ENCODE assay signal across 26 mouse cellular contexts in genomic region chr3:85493796-85494195, GRCm38 (mm10).
A peak's percentile ranks its signal among the peaks of the same experiment; 100 is the strongest.
DNase-seq lines count a peak whose midpoint lies in the region; ATAC-seq and TF ChIP-seq lines count a peak whose summit lies in the region.
"Had no signal": no experiment of that assay in that cellular context is flagged by ENCODE, and none has a peak within 500 bp of the region (broad histone marks: within the 10 kb centered on the region; RNA-seq: fewer than 3 reads in every experiment).

No protein-coding gene starts in this region.

- TF ChIP-seq CTCF in left cerebral cortex, adult 2 months (IDR thresholded peaks at IDR 0.05): no peak
- TF ChIP-seq CTCF in liver, postnatal 0 days (IDR thresholded peaks at IDR 0.05; ENCODE audit: low read depth): no peak

- WGBS in midbrain, embryonic 16.5 days: 82% methylated on average over 8 of the region's 8 CpGs
- WGBS in liver, postnatal 0 days (ENCODE audit: insufficient replicate concordance): 77% methylated on average over 8 of the region's 8 CpGs

- H3K4me3 ChIP-seq in left cerebral cortex, adult 2 months: no peak overlapping the region
- H3K4me3 ChIP-seq in midbrain, embryonic 16.5 days (ENCODE audit: low read depth, low read length): no peak overlapping the region
- H3K4me3 ChIP-seq in liver, postnatal 0 days (ENCODE audit: low read depth, low read length): no peak overlapping the region
- H3K4me3 ChIP-seq: embryonic facial prominence, embryonic 12.5 days; embryonic facial prominence, embryonic 15.5 days; hindbrain, embryonic 12.5 days; hindbrain, embryonic 15.5 days; intestine, embryonic 15.5 days had no signal

- ATAC-seq in granulocyte monocyte progenitor cell, adult 5-6 weeks (replicated peaks; ENCODE audit: poor library complexity, severe bottlenecking): peak; percentile 59
- no peak for ATAC-seq in midbrain, embryonic 16.5 days
- ATAC-seq in liver, postnatal 0 days: no peak
- ATAC-seq: activated CD4-positive, CD25-positive, alpha-beta regulatory T cell, adult 4 months; forebrain, embryonic 14.5 days; forebrain, postnatal 0 days; intestine, embryonic 15.5 days; Patski had no signal

- DNase-seq in left cerebral cortex, adult 2 months (ENCODE audit: extremely low spot score in 1 of 2, low spot score in 2 of 2): no peak
- no peak for DNase-seq in left cerebral cortex, adult 11 months (ENCODE audit: low spot score)
- DNase-seq in R1 (ENCODE audit: low read depth, low spot score): peak; percentile 36
- no peak for DNase-seq in liver, postnatal 0 days
- DNase-seq: adrenal gland, postnatal 10 days; adrenal gland, postnatal 36 days; cerebellum, adult 11 months; cerebellum, adult 2 months; cerebellum, adult 9-11 months; cerebellum, postnatal 25 days; forebrain, postnatal 0 days; gastrocnemius, postnatal 10 days; gastrocnemius, postnatal 36 days; heart, adult 18-20 months; kidney, adult 11 months had no signal

- H3K4me2 ChIP-seq in midbrain, embryonic 16.5 days (ENCODE audit: low read length): no peak overlapping the region
- no peak overlapping the region for H3K4me2 ChIP-seq in liver, postnatal 0 days (ENCODE audit: low read depth, low read length)
- H3K4me2 ChIP-seq: embryonic facial prominence, embryonic 12.5 days; embryonic facial prominence, embryonic 15.5 days; hindbrain, embryonic 12.5 days; hindbrain, embryonic 15.5 days; intestine, embryonic 15.5 days had no signal

- no peak overlapping the region for H3K9ac ChIP-seq in midbrain, embryonic 16.5 days (ENCODE audit: low read depth, low read length)
- no peak overlapping the region for H3K9ac ChIP-seq in liver, postnatal 0 days (replicated peaks)
- H3K9ac ChIP-seq: embryonic facial prominence, embryonic 12.5 days; embryonic facial prominence, embryonic 15.5 days; forebrain, postnatal 0 days; hindbrain, embryonic 12.5 days; hindbrain, embryonic 15.5 days; intestine, embryonic 15.5 days had no signal

- H3K9me3 ChIP-seq in midbrain, embryonic 16.5 days (replicated peaks; ENCODE audit: control insufficient read depth, low read length, poor library complexity, severe bottlenecking): 0 out of 2 replicates have a peak, but pooled peaks cover 2% of the 10 kb centered on the region
- H3K9me3 ChIP-seq in liver, postnatal 0 days (ENCODE audit: low read length): no peaks in the 10 kb centered on the region
- H3K9me3 ChIP-seq: embryonic facial prominence, embryonic 12.5 days; embryonic facial prominence, embryonic 15.5 days; G1E; hindbrain, embryonic 12.5 days; hindbrain, embryonic 15.5 days; intestine, embryonic 15.5 days had no signal

- H3K27ac ChIP-seq in left cerebral cortex, adult 2 months: peak overlapping the region; percentile 73
- no peak overlapping the region for H3K27ac ChIP-seq in midbrain, embryonic 16.5 days (ENCODE audit: low read length)
- H3K27ac ChIP-seq in liver, postnatal 0 days (ENCODE audit: low read depth): no peak overlapping the region
- H3K27ac ChIP-seq: embryonic facial prominence, embryonic 12.5 days; embryonic facial prominence, embryonic 15.5 days; hindbrain, embryonic 12.5 days; hindbrain, embryonic 15.5 days; intestine, embryonic 15.5 days had no signal

- intact Hi-C loops in left cerebral cortex, adult 2 months (cut with DNase I): no loop called here

- H3K36me3 ChIP-seq in midbrain, embryonic 16.5 days (ENCODE audit: control insufficient read depth, insufficient read depth, low read length): no peaks in the 10 kb centered on the region
- no peaks in the 10 kb centered on the region for H3K36me3 ChIP-seq in liver, postnatal 0 days (replicated peaks; ENCODE audit: insufficient read depth, low read length)
- H3K36me3 ChIP-seq: embryonic facial prominence, embryonic 12.5 days; embryonic facial prominence, embryonic 15.5 days; G1E; hindbrain, embryonic 12.5 days; hindbrain, embryonic 15.5 days; intestine, embryonic 15.5 days had no signal

- H3K4me1 ChIP-seq in midbrain, embryonic 16.5 days (ENCODE audit: control insufficient read depth, insufficient read depth, low read length): no peaks in the 10 kb centered on the region
- no peaks in the 10 kb centered on the region for H3K4me1 ChIP-seq in liver, postnatal 0 days (ENCODE audit: insufficient read depth)
- H3K4me1 ChIP-seq: embryonic facial prominence, embryonic 12.5 days; embryonic facial prominence, embryonic 15.5 days; hindbrain, embryonic 12.5 days; hindbrain, embryonic 15.5 days; intestine, embryonic 15.5 days had no signal

- no peaks in the 10 kb centered on the region for H3K27me3 ChIP-seq in midbrain, embryonic 16.5 days (ENCODE audit: control insufficient read depth, insufficient read depth, low read depth, low read length)
- no peaks in the 10 kb centered on the region for H3K27me3 ChIP-seq in liver, postnatal 0 days (ENCODE audit: insufficient read depth, low read length)
- H3K27me3 ChIP-seq: embryonic facial prominence, embryonic 12.5 days; embryonic facial prominence, embryonic 15.5 days; hindbrain, embryonic 12.5 days; hindbrain, embryonic 15.5 days; intestine, embryonic 15.5 days had no signal

- no peak for TF ChIP-seq EP300 in liver, postnatal 0 days (IDR thresholded peaks at IDR 0.05; ENCODE audit: low read depth)
